Mouse (Mus musculus) liver, adult 2 months (tissue): ENCODE data around the gene Taok1. TPM values are rescaled to one million over a fixed set of nuclear protein-coding genes. Genes with fewer than 3 reads are reported as not detected.
A peak's percentile ranks its signal among the peaks of the same experiment; 100 is the strongest.

Experiments
- DNase-seq: peaks from one replicate; pipeline ENCODE4 v3.0.0-alpha.2; 2011; ENCODE audit warnings: low read depth, low spot score; ENCODE audit errors: extremely low read depth
- H3K27ac ChIP-seq: fragments of 200-500 bp; replicated peaks from 2 replicates; pipeline ENCODE4 v1.5.1; 2012; ENCODE audit warnings: low read depth, mild to moderate bottlenecking, control low read depth, inconsistent platforms, low read length; ENCODE audit not compliant: insufficient read depth
- H3K27me3 ChIP-seq: fragments of 200-500 bp; 2 replicates; pipeline ENCODE4 v1.6.1; 2012; ENCODE audit warnings: mild to moderate bottlenecking, moderate library complexity, low read length, inconsistent platforms; ENCODE audit not compliant: control insufficient read depth, insufficient read depth
- H3K36me3 ChIP-seq: fragments of 200-500 bp; 2 replicates; pipeline ENCODE4 v1.6.1; 2012; ENCODE audit warnings: low read length, inconsistent platforms; ENCODE audit not compliant: control insufficient read depth, insufficient read depth
- H3K4me1 ChIP-seq: fragments of 200-500 bp; 2 replicates; pipeline ENCODE4 v1.6.1; 2011; ENCODE audit warnings: low read length; ENCODE audit not compliant: control insufficient read depth, insufficient read depth
- H3K4me3 ChIP-seq: fragments of 200-500 bp; 2 replicates; pipeline ENCODE4 v1.5.1; 2011; ENCODE audit warnings: low read depth, mild to moderate bottlenecking, control low read depth, low read length, moderate library complexity; ENCODE audit not compliant: insufficient read depth
- H3K79me2 ChIP-seq: fragments of 200-500 bp; 2 replicates; pipeline ENCODE4 v1.6.1; 2012; ENCODE audit warnings: inconsistent platforms, mild to moderate bottlenecking, low read length, moderate library complexity; ENCODE audit not compliant: control insufficient read depth, insufficient read depth
- H3K9ac ChIP-seq: fragments of 200-500 bp; 2 replicates; pipeline ENCODE4 v1.6.1; 2012; ENCODE audit warnings: low read depth, mild to moderate bottlenecking, control low read depth, inconsistent platforms, low read length
- CTCF ChIP-seq: fragments of 200-500 bp; IDR thresholded peaks from 2 replicates; pipeline ENCODE4 v1.5.1; 2011; ENCODE audit warnings: low read depth, low read length, control low read depth
- POLR2A ChIP-seq: fragments of 200-500 bp; IDR thresholded peaks from 2 replicates; pipeline ENCODE4 v1.6.1; 2011; ENCODE audit warnings: low read length, control low read depth; ENCODE audit not compliant: insufficient read depth; ENCODE audit errors: extremely low read depth
- WGBS: fragments of 180-500 bp; shearing (Covaris S2); methylation state at CpG from one replicate; pipeline ENCODE4 v1.1.7; 2018; 5-methylcytosine and 5-hydroxymethylcytosine counted together
- polyA plus RNA-seq: library from polyadenylated mRNA; depleted of rRNA; stranded (reverse); fragments of >200 nt; gene quantifications from 2 replicates; pipeline ENCODE4 v1.2.3, GENCODE M21; 2012
- total RNA-seq: library from RNA; depleted of rRNA; stranded (reverse); fragments of >200 nt; gene quantifications from 2 replicates; pipeline ENCODE4 v1.2.3, GENCODE M21; 2014

Taok1 gene
- total and polyA plus RNA-seq, 2 experiments, result 2.5 to 24.6 TPM

DNA sequence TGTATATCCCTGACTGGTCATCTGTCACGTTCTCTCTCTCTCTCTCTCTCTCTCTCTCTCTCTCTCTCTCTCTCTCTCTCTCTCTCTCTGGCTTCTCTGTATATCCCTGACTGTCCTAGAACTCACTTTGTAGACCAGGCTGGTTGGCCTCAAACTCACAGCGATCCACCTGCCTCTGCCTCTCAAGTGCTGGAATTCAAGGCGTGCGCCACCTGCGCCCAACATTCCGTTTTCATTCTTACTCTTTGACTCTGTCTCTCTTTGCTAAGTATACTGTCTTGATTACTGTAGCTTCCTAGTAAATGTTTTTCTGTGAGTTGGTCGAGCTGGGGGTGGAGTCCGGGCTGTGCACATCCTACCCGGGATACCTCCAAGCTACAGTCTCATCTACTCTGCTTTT, 33.8 kb upstream of the Taok1 start:
- DNase-seq, result no peak
- Histone ChIP-seq H3K27me3 (no peaks in the 10 kb centered on the region), H3K27ac (no peak overlapping the region), H3K4me1 (no peaks in the 10 kb centered on the region), H3K9ac (no peak overlapping the region), H3K79me2 (no peaks in the 10 kb centered on the region), H3K36me3 (no peaks in the 10 kb centered on the region), H3K4me3 (no peak overlapping the region)
- TF ChIP-seq POLR2A (no peak), CTCF (no peak)
- WGBS, result 91% methylated on average over 8 of the region's 9 CpGs

DNA sequence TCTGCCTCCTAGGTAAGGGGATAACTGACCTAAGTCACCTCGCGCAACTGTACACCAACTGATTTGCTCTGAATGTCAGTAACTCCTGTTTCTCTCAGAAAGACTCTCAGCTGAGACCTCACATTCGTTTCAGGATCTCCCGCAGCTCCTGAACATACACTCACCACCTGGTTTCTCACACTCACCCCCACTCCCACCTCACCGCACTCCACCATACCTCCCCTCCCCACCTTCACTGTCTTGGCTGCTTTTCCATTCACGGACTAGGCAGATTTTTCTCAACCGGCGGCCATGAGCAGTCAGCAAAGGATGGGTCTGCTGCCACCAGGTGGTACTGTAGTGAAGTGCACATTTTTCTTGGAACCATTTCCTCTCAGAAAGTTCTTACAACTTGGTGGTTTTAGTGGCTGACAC, 22.6 kb upstream of the Taok1 start:
- no peaks in the 10 kb centered on the region for H3K79me2 ChIP-seq
- TF ChIP-seq POLR2A, result no peak
- TF ChIP-seq CTCF, result peak; percentile 85
- no peaks in the 10 kb centered on the region for H3K36me3 ChIP-seq
- DNase-seq, result peak; percentile 66
- H3K4me1 ChIP-seq, result no peaks in the 10 kb centered on the region; the same call in 1 of the 2 replicates
- WGBS, result 1% methylated on average over 8 of the region's 8 CpGs
- peak overlapping the region; percentile 7; the same call in 1 of the 2 replicates for H3K4me3 ChIP-seq
- H3K27me3 ChIP-seq, result no peaks in the 10 kb centered on the region
- no peak overlapping the region for H3K27ac ChIP-seq
- H3K9ac ChIP-seq, result peak overlapping the region; percentile 76

DNA sequence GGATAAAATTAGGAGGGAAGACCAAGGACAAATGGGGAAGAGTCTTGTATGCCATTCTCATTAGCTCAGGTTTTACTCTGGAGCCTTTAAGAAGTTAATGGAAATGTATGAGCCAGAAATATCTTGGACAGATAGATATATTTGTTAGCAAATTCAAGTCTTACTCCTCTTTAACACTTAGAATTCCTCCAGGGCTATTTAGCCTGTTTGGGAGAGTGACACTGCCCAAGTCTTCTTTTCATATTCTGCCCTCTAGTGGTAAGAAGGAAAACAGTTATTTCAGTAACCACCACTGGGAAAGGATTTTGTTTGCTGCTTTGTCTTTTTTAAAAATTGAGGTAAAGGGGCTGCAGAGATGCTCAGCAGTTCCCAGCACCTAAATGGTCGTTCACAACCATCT, 21.9 kb upstream of the Taok1 start:
- no peak for TF ChIP-seq CTCF
- TF ChIP-seq POLR2A, result no peak
- H3K36me3 ChIP-seq, result no peaks in the 10 kb centered on the region
- no peak overlapping the region for H3K27ac ChIP-seq
- H3K79me2 ChIP-seq, result no peaks in the 10 kb centered on the region
- H3K9ac ChIP-seq, result no peak overlapping the region
- 0% methylated on average over 1 of the region's 1 CpGs for WGBS
- H3K4me1 ChIP-seq, result no peaks in the 10 kb centered on the region; the same call in 1 of the 2 replicates
- no peak overlapping the region for H3K4me3 ChIP-seq
- peak; percentile 42 for DNase-seq
- peaks cover 2% of the 10 kb centered on the region; the same call in 1 of the 2 replicates for H3K27me3 ChIP-seq

DNA sequence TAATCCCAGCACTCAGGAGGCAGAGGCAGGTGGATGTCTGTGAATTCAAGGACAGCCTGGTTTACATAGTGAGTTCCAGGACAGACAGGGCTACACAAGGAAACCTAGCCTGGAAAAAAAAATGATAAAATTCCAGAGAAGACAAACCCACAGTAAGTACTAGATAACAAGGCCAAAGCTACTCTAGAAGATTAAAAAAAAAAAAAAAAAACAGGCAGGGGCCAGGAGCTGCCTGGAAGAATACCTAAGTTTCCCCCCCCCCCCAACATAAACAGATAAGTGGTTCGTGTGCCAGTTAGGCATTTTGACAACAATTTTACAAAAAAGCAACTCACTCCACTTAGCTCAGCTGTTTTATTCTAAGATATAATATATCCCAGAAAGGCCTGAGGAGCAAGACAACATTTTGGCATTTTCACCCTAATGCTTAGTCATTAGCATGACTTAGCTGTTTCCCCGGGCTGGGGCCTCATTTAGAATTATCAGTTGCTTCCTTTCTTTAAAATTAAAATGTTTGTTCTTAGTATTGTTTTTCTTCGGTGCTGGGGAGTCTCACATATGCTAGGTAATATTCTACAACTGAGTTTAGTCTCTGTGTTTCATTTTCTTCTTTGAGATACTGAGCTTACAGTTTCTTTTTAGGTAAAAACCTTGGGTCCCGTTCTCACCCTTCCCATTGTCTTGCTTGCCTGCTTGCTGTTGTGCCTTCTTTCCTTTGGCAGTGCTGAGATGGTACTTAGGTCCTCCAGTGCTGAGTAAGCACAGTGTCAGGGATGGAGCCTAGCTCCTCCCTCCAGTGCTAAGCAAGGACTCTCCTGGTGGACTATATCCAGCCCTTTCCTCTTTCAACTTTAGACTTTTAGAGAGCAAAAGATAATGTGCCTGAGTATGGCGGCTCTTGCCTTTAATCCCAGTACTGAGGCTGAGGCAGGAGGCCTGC, 19.3 kb upstream of the Taok1 start:
- Histone ChIP-seq H3K27me3 (peaks cover 2% of the 10 kb centered on the region; the same call in 1 of the 2 replicates), H3K4me1 (no peaks in the 10 kb centered on the region; the same call in 1 of the 2 replicates), H3K4me3 (no peak overlapping the region), H3K36me3 (no peaks in the 10 kb centered on the region), H3K9ac (no peak overlapping the region), H3K27ac (no peak overlapping the region), H3K79me2 (no peaks in the 10 kb centered on the region)
- DNase-seq, result no peak
- WGBS, result 75% methylated on average over 5 of the region's 5 CpGs
- TF ChIP-seq CTCF, result no peak
- TF ChIP-seq POLR2A, result no peak

GRCm38 (mm10) chr11:77625061-77625855, 17.6 kb upstream of the Taok1 start:
- H3K27ac ChIP-seq, result no peak overlapping the region
- H3K9ac ChIP-seq, result no peak overlapping the region
- no peaks in the 10 kb centered on the region for H3K36me3 ChIP-seq
- no peak for TF ChIP-seq POLR2A
- no peak for TF ChIP-seq CTCF
- no peaks in the 10 kb centered on the region; the same call in 1 of the 2 replicates for H3K4me1 ChIP-seq
- peak; percentile 13 for DNase-seq
- peaks cover 2% of the 10 kb centered on the region; the same call in 1 of the 2 replicates for H3K27me3 ChIP-seq
- H3K79me2 ChIP-seq, result no peaks in the 10 kb centered on the region
- H3K4me3 ChIP-seq, result no peak overlapping the region
- 18% methylated on average over 11 of the region's 11 CpGs for WGBS
